Mouse (Mus musculus): Measurements from ENCODE around the gene Actn4. TPM values are rescaled to one million over a fixed set of nuclear protein-coding genes. Genes with fewer than 3 reads are reported as not detected.
"Not testable (repeated sequence)": the region's sequence is repeated elsewhere in the genome, so short reads cannot be mapped to it uniquely, and the experiment has no call there.

Gene Actn4
- total RNA-seq, 1 experiment, result 566 TPM

- no peak overlapping the region for H3K4me3 ChIP-seq (ENCODE audit: insufficient read depth in 1 of 2, low read depth in 1 of 2, low read length in 2 of 2, poor library complexity in 1 of 2, severe bottlenecking in 1 of 2)
- no peak overlapping the region for H3K27ac ChIP-seq (ENCODE audit: insufficient read depth, low read depth, low read length, poor library complexity, severe bottlenecking)
- in situ Hi-C loops (cut with MboI; ENCODE audit: low sequenced_read_pairs in 2 of 2, unreplicated experiment in 2 of 2), result no loop called here
- H3K9ac ChIP-seq (ENCODE audit: insufficient read depth, low read depth, low read length, poor library complexity, severe bottlenecking), result no peak overlapping the region
- H3K36me3 ChIP-seq (ENCODE audit: control insufficient read depth, insufficient read depth, low read length, poor library complexity, severe bottlenecking), result no peaks in the 10 kb centered on the region
- TF ChIP-seq CHD2 (IDR thresholded peaks at IDR 0.05; ENCODE audit: low read depth, low read length) (no peak), ZC3H11A (IDR thresholded peaks at IDR 0.05; ENCODE audit: borderline replicate concordance, low read depth, low read length) (no peak), ZNF384 (IDR thresholded peaks at IDR 0.05; ENCODE audit: low read depth, low read length) (no peak), HCFC1 (IDR thresholded peaks at IDR 0.05; ENCODE audit: borderline replicate concordance, insufficient read depth, low read length) (no peak), MAFK (IDR thresholded peaks at IDR 0.05; ENCODE audit: insufficient read depth, low read depth, low read length) (no peak)
- H3K4me1 ChIP-seq (ENCODE audit: control insufficient read depth in 2 of 2, insufficient read depth in 2 of 2, low read length in 2 of 2, poor library complexity in 1 of 2), result peaks cover 0 to 8% of the 10 kb centered on the region in 2 experiments; a peak in 1 of 4 replicates
- DNase-seq (ENCODE audit: low read depth, low spot score), result no peak
- H3K9me3 ChIP-seq (ENCODE audit: control insufficient read depth, insufficient read depth, low read depth, low read length), result no peaks in the 10 kb centered on the region
Observed at GRCm38 (mm10) chr7:28874565-28874964, 87.6 kb downstream of the Actn4 start.

DNA sequence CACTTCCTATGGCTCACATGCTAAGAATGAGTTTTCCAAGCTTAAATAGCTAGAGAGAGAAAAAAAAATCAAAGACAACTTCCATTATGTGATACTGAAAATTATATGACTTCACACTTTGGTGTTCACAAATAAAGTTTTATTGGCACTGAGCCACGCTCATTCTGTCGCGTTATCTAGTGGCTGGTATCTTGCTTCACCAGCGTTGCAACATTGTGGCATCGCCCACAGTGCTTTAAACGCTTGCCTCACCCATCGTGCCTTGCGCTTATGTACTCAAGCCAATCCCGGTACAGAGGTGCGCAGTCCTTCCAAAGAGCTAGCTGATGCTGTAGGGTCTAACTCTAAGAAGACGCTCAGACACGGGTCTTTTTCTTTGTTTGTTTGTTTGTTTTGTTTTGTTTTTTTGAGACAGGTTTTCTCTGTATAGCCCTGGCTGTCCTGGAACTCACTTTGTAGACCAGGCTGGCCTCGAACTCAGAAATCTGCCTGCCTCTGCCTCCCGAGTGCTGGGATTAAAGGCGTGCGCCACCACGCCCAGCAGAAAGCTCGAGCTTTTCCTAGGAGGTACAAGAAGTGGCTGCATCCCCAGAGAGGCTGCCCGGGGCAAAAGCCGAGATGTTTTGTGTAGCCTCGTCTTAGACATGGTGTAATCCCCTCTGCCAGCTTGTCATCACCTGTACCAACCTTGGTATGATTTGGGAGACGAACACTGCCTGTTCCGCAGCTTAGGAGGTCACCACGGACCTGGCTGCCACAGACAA lies 91.1 kb downstream of the Actn4 start:
- H3K9me3 ChIP-seq (ENCODE audit: control insufficient read depth, insufficient read depth, low read depth, low read length), result no peaks in the 10 kb centered on the region
- peaks cover 0 to 4% of the 10 kb centered on the region in 2 experiments; a peak in 1 of 4 replicates for H3K4me1 ChIP-seq (ENCODE audit: control insufficient read depth in 2 of 2, insufficient read depth in 2 of 2, low read length in 2 of 2, poor library complexity in 1 of 2)
- no peak for DNase-seq (ENCODE audit: low read depth, low spot score)
- no peak overlapping the region for H3K4me3 ChIP-seq (ENCODE audit: insufficient read depth in 1 of 2, low read depth in 1 of 2, low read length in 2 of 2, poor library complexity in 1 of 2, severe bottlenecking in 1 of 2)
- no peak for TF ChIP-seq MAFK (IDR thresholded peaks at IDR 0.05; ENCODE audit: insufficient read depth, low read depth, low read length)
- TF ChIP-seq ZC3H11A (IDR thresholded peaks at IDR 0.05; ENCODE audit: borderline replicate concordance, low read depth, low read length), result no peak
- TF ChIP-seq ZNF384 (IDR thresholded peaks at IDR 0.05; ENCODE audit: low read depth, low read length), result no peak
- no peak for TF ChIP-seq HCFC1 (IDR thresholded peaks at IDR 0.05; ENCODE audit: borderline replicate concordance, insufficient read depth, low read length)
- no peak for TF ChIP-seq CHD2 (IDR thresholded peaks at IDR 0.05; ENCODE audit: low read depth, low read length)
- H3K36me3 ChIP-seq (ENCODE audit: control insufficient read depth, insufficient read depth, low read length, poor library complexity, severe bottlenecking), result no peaks in the 10 kb centered on the region
- no peak overlapping the region for H3K27ac ChIP-seq (ENCODE audit: insufficient read depth, low read depth, low read length, poor library complexity, severe bottlenecking)
- in situ Hi-C loops (cut with MboI; ENCODE audit: low sequenced_read_pairs in 2 of 2, unreplicated experiment in 2 of 2), result no loop called here
- no peak overlapping the region for H3K9ac ChIP-seq (ENCODE audit: insufficient read depth, low read depth, low read length, poor library complexity, severe bottlenecking)

DNA sequence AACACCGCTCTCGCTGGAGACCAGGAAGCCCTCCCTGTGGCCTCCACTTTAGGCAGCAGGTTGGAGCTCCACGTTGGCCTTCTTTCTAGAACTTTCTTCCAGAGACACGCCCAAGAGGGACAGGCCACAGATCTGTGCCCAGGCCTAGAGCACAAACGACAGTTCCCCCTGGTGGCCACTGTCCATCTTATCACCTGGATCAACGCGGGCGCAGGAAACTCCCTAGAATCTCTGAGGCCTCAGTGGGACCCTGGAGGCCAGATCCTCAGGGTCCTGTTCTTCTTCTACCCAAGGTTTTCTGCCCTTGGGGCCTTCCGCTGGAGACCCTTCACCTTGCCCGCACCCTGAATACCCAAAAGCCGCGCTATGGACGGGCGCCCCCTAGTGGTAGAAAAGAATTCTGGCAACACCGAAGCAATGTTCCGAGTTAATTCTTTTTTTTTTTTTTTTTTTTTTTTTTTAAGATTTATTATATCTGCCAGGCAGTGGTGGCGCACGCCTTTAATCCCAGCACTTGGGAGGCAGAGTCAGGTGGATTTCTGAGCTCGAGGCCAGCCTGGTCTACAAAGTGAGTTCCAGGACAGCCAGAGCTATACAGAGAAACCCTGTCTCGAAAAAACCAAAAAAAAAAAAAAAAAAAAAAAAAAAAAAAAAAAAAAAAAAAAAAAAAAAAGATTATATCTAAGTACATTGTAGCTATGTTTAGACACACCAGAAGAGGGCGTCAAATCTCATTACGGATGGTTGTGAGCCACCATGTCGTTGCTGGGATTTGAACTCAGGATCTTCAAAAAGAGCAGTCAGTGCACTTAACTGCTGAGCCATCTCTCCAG lies 94.4 kb downstream of the Actn4 start:
- H3K27ac ChIP-seq (ENCODE audit: insufficient read depth, low read depth, low read length, poor library complexity, severe bottlenecking); H3K9me3 ChIP-seq (ENCODE audit: control insufficient read depth, insufficient read depth, low read depth, low read length); in situ Hi-C loops (cut with MboI; ENCODE audit: low sequenced_read_pairs in 2 of 2, unreplicated experiment in 2 of 2); H3K36me3 ChIP-seq (ENCODE audit: control insufficient read depth, insufficient read depth, low read length, poor library complexity, severe bottlenecking): not testable (repeated sequence)
- Histone ChIP-seq H3K9ac (ENCODE audit: insufficient read depth, low read depth, low read length, poor library complexity, severe bottlenecking) (peak overlapping the region; percentile 4; the same call in 1 of the 2 replicates), H3K4me3 (ENCODE audit: insufficient read depth in 1 of 2, low read depth in 1 of 2, low read length in 2 of 2, poor library complexity in 1 of 2, severe bottlenecking in 1 of 2) (0 out of 4 replicates have a peak overlapping the region, but pooled peaks have one; percentile 2 to 10), H3K4me1 (ENCODE audit: control insufficient read depth in 2 of 2, insufficient read depth in 2 of 2, low read length in 2 of 2, poor library complexity in 1 of 2) (peaks cover 0 to 14% of the 10 kb centered on the region in 2 experiments; a peak in 1 of 4 replicates)
- TF ChIP-seq ZNF384 (IDR thresholded peaks at IDR 0.05; ENCODE audit: low read depth, low read length), result peak; percentile 94
- DNase-seq (ENCODE audit: low read depth, low spot score), result peak; percentile 43

- TF ChIP-seq CHD2 (IDR thresholded peaks at IDR 0.05; ENCODE audit: low read depth, low read length) (no peak), MAFK (IDR thresholded peaks at IDR 0.05; ENCODE audit: insufficient read depth, low read depth, low read length) (no peak), ZNF384 (IDR thresholded peaks at IDR 0.05; ENCODE audit: low read depth, low read length) (no peak), ZC3H11A (IDR thresholded peaks at IDR 0.05; ENCODE audit: borderline replicate concordance, low read depth, low read length) (no peak), HCFC1 (IDR thresholded peaks at IDR 0.05; ENCODE audit: borderline replicate concordance, insufficient read depth, low read length) (no peak)
- H3K4me1 ChIP-seq (ENCODE audit: control insufficient read depth in 2 of 2, insufficient read depth in 2 of 2, low read length in 2 of 2, poor library complexity in 1 of 2), result peaks cover 0 to 14% of the 10 kb centered on the region in 2 experiments; a peak in 1 of 4 replicates
- no peaks in the 10 kb centered on the region for H3K36me3 ChIP-seq (ENCODE audit: control insufficient read depth, insufficient read depth, low read length, poor library complexity, severe bottlenecking)
- H3K9me3 ChIP-seq (ENCODE audit: control insufficient read depth, insufficient read depth, low read depth, low read length), result no peaks in the 10 kb centered on the region
- H3K4me3 ChIP-seq (ENCODE audit: insufficient read depth in 1 of 2, low read depth in 1 of 2, low read length in 2 of 2, poor library complexity in 1 of 2, severe bottlenecking in 1 of 2), result 0 out of 4 replicates have a peak overlapping the region, but pooled peaks have one; percentile 2 to 10
- H3K27ac ChIP-seq (ENCODE audit: insufficient read depth, low read depth, low read length, poor library complexity, severe bottlenecking), result no peak overlapping the region
- H3K9ac ChIP-seq (ENCODE audit: insufficient read depth, low read depth, low read length, poor library complexity, severe bottlenecking), result peak overlapping the region; percentile 2; the same call in 1 of the 2 replicates
- no peak for DNase-seq (ENCODE audit: low read depth, low spot score)
- in situ Hi-C loops (cut with MboI; ENCODE audit: low sequenced_read_pairs in 2 of 2, unreplicated experiment in 2 of 2), result no loop called here
Observed at GRCm38 (mm10) chr7:28866769-28867507, 95.2 kb downstream of the Actn4 start.
